Mouse (Mus musculus) olfactory bulb, adult 2 months (tissue): Measurements from ENCODE around the gene Zfp738.
"Not testable (repeated sequence)": the region's sequence is repeated elsewhere in the genome, so short reads cannot be mapped to it uniquely, and the experiment has no call there.

Experiments used
- CTCF ChIP-seq: fragments of 200-500 bp; IDR thresholded peaks from 2 replicates; pipeline ENCODE4 v1.5.1; 2012; ENCODE audit warnings: low read depth, mild to moderate bottlenecking, low read length, moderate library complexity; ENCODE audit not compliant: insufficient read depth
- POLR2A ChIP-seq: fragments of 200-500 bp; IDR thresholded peaks from 2 replicates; pipeline ENCODE4 v1.6.1; 2012; ENCODE audit warnings: mild to moderate bottlenecking, low read depth, low read length, moderate library complexity; ENCODE audit not compliant: insufficient read depth

- not testable (repeated sequence) for TF ChIP-seq CTCF, POLR2A
Observed at GRCm38 (mm10) chr13:67734391-67734790, 47.5 kb upstream of the Zfp738 start.
